Mouse (Mus musculus) liver, embryonic 15.5 days (tissue): ENCODE data around the gene Olfr223. TPM values are rescaled to one million over a fixed set of nuclear protein-coding genes. Genes with fewer than 3 reads are reported as not detected.

Experiments used
- ATAC-seq: fragments of 200-750 bp; cut with Nextera tagmentation; 2 replicates; pipeline ENCODE4 v1.8.0; 2017; ENCODE audit warnings: moderate number of reproducible peaks, mild to moderate bottlenecking, moderate library complexity; ENCODE audit not compliant: insufficient read depth
- H3K27ac ChIP-seq: fragments of 300-500 bp; sonication (generic); replicated peaks from 2 replicates; pipeline ENCODE4 v1.5.1; 2015; ENCODE audit warnings: mild to moderate bottlenecking, inconsistent platforms
- H3K27me3 ChIP-seq: fragments of 300-500 bp; sonication (generic); 2 replicates; pipeline ENCODE4 v1.6.1; 2015; ENCODE audit warnings: mild to moderate bottlenecking, inconsistent platforms
- H3K36me3 ChIP-seq: fragments of 300-500 bp; sonication (generic); replicated peaks from 2 replicates; pipeline ENCODE4 v1.6.1; 2015; ENCODE audit warnings: moderate library complexity, mild to moderate bottlenecking, inconsistent platforms
- H3K4me1 ChIP-seq: fragments of 300-500 bp; sonication (generic); replicated peaks from 2 replicates; pipeline ENCODE4 v1.6.1; 2015; ENCODE audit warnings: inconsistent platforms
- H3K4me2 ChIP-seq: fragments of 300-500 bp; sonication (generic); 2 replicates; pipeline ENCODE4 v1.6.1; 2015; ENCODE audit warnings: moderate library complexity, mild to moderate bottlenecking, inconsistent platforms
- H3K4me3 ChIP-seq: fragments of 300-500 bp; sonication (generic); replicated peaks from 2 replicates; pipeline ENCODE4 v1.5.1; 2015; ENCODE audit warnings: mild to moderate bottlenecking, inconsistent platforms
- H3K9ac ChIP-seq: fragments of 300-500 bp; sonication (generic); 2 replicates; pipeline ENCODE4 v1.6.1; 2015; ENCODE audit warnings: moderate library complexity, mild to moderate bottlenecking, inconsistent platforms
- H3K9me3 ChIP-seq: fragments of 300-500 bp; sonication (generic); replicated peaks from 2 replicates; pipeline ENCODE4 v1.6.1; 2016; ENCODE audit warnings: inconsistent platforms
- WGBS: fragments of 180-500 bp; shearing (Covaris S2); methylation state at CpG from one replicate; pipeline ENCODE4 v1.1.7; 2015; ENCODE audit warnings: mixed read lengths; ENCODE audit not compliant: insufficient replicate concordance; 5-methylcytosine and 5-hydroxymethylcytosine counted together
- polyA plus RNA-seq: library from polyadenylated mRNA; unstranded; fragments of >200 nt; fragmentation: Nextera tagmentation; extraction: Ambion mirVana; gene quantifications from 2 replicates; pipeline ENCODE4 v1.2.1, GENCODE M21; 2015

The Olfr223 gene
- not detected in 2 replicates for polyA plus RNA-seq

DNA sequence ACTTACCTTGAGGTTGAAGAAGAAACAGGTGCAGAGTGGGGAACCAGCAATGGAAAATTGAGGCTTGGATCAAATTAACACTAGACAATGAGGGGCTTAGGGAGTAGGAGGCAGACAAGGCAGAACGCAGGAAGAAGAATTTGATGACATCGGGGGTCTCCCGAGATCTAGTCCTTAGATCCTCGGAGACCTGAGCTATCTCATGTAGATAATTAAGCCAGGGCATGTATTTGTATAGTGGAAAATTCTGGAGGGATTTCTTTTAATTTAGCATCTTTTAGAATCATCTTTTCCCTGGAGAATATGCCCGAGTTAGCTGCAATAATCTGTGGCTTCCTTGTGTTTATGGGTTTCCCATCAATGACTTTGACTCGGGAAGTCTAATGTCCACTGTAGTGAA is at the start of gene Olfr223:
TSS of gene Olfr223 (minus strand) at position 101 of the 400 bp plus-strand sequence.
- WGBS = 58% methylated on average over 6 of the region's 6 CpGs
- H3K4me1 ChIP-seq = no peaks in the 10 kb centered on the region
- H3K9me3 ChIP-seq = no peaks in the 10 kb centered on the region
- no peak for ATAC-seq
- H3K4me3 ChIP-seq = no peak within 1 kb of the TSS
- H3K27ac ChIP-seq = no peak within 1 kb of the TSS
- no peaks in the 10 kb centered on the region for H3K27me3 ChIP-seq
- no peak within 1 kb of the TSS for H3K9ac ChIP-seq
- no peaks in the 10 kb centered on the region for H3K36me3 ChIP-seq
- no peak within 1 kb of the TSS for H3K4me2 ChIP-seq

DNA sequence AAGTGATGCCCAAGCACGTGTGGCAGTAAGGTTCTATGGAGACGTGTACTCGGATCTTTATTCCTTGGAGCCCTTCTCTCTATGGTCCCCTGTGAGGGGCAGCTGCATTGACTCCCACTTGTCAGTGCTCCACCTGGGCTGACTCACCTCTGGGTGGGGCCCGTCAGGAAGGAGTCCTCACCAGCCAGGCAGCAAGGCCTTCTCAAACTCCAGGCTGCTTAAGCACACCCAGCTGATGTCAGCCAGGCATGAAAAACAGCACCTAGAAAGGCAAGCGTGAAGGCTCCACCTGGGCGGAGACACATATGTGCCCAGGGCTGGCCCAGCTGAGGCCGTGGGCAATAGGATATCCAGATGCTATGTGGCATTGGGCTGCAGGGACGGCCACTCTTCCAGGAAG is 49.3 kb upstream of the Olfr223 start:
- no peak for ATAC-seq
- peaks cover 30% of the 10 kb centered on the region for H3K27me3 ChIP-seq
- no peaks in the 10 kb centered on the region for H3K36me3 ChIP-seq
- no peak overlapping the region for H3K9ac ChIP-seq
- no peaks in the 10 kb centered on the region for H3K9me3 ChIP-seq
- H3K27ac ChIP-seq = no peak overlapping the region
- no peak overlapping the region for H3K4me3 ChIP-seq
- no peak overlapping the region for H3K4me2 ChIP-seq
- no peaks in the 10 kb centered on the region for H3K4me1 ChIP-seq
- 61% methylated on average over 8 of the region's 8 CpGs for WGBS

DNA sequence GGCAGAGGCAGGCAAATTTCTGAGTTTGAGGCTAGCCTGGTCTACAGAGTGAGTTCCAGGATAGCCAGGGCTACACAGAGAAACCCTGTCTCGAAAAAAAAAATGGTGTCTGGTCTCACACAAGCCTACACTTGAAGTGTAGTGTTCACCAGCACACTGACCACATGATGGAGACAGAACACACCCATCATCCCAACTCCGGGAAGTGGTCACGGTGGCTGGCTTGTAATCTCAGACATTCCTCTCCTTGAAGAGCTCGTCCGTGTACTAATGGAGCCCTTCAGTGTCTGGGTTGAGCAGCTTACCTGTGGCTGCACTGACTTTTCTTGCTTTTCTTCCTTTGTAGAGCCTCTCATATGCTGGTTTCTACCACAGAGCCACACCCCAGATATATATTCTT is 48.1 kb upstream of the Olfr223 start:
- 56% methylated on average over 5 of the region's 5 CpGs for WGBS
- no peak overlapping the region for H3K4me2 ChIP-seq
- peaks cover 30% of the 10 kb centered on the region for H3K27me3 ChIP-seq
- ATAC-seq = no peak
- H3K27ac ChIP-seq = no peak overlapping the region
- H3K4me1 ChIP-seq = peaks cover 3% of the 10 kb centered on the region
- no peak overlapping the region for H3K9ac ChIP-seq
- H3K9me3 ChIP-seq = no peaks in the 10 kb centered on the region
- H3K36me3 ChIP-seq = no peaks in the 10 kb centered on the region
- no peak overlapping the region for H3K4me3 ChIP-seq

DNA sequence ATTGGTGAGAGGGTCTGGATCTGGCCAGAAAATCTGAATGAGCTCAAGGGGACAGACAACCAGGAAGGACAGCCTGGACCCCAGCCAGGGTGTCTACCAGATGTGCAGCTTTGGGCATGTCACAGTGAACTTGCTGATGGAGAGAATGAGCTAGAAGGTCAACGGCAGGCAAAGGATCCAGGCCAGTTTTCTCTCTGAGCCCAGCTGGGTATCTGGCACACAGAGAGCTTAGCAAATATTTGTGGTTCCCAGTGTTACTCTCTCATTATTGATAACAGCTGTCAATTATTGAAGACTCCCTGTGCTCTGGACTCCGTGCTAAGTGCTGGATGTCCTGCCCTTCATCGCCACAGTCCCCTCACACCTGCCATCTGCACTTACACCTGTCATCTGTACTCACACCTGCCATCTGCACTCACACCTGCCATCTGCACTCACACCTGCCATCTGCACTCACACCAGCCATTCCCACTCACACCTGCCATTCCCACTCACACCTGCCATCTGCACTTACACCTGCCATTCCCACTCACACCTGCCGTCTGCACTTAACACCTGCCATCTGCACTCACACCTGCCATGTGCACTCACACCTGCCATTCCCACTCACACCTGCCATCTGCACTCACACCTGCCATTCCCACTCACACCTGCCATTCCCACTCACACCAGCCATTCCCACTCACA is 47.0 kb upstream of the Olfr223 start:
- Histone ChIP-seq H3K36me3 (no peaks in the 10 kb centered on the region), H3K27me3 (peaks cover 21% of the 10 kb centered on the region; the same call in 1 of the 2 replicates), H3K4me2 (no peak overlapping the region), H3K4me1 (peaks cover 3% of the 10 kb centered on the region), H3K27ac (no peak overlapping the region), H3K9ac (no peak overlapping the region), H3K9me3 (no peaks in the 10 kb centered on the region), H3K4me3 (no peak overlapping the region)
- WGBS = 67% methylated on average over 4 of the region's 4 CpGs
- no peak for ATAC-seq

DNA sequence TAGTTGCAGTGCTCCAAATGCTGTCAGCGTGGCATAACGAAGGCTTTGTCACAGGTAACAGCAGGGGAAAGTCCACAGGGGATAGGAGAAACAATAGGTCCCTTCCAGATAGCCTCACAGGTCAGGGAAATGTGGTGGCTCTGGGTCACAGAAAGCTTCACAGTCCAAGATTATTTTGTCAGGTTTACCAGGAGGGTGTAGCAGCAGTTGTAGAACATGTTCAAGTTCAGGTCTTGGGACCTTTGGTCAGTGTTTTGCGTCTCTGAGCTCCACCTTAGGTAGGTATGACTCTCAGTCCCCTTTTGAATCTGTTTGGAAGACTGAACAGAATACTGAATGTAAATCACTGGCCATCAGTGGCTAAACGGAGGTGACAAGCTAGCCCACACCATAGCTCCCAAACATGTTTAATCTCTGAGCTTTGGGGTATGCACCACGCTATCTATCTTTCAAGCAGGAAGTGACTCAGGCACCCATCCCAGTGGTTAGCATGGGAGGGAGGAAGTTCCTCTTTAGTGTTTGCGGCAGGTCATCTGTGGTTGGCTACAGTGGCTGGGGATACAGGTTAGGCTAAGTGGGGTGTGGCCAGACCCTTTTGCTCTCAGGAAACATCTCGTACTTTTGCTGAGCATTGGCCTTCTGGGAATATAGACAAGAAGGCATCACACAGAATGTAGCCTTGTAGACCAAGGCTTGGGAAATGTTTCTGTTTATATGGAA is 43.8 kb upstream of the Olfr223 start:
- Histone ChIP-seq H3K4me3 (no peak overlapping the region), H3K4me2 (no peak overlapping the region), H3K4me1 (peaks cover 6% of the 10 kb centered on the region), H3K27me3 (0 out of 2 replicates have a peak, but pooled peaks cover 3% of the 10 kb centered on the region), H3K27ac (no peak overlapping the region), H3K36me3 (no peaks in the 10 kb centered on the region), H3K9me3 (no peaks in the 10 kb centered on the region), H3K9ac (no peak overlapping the region)
- WGBS = 29% methylated on average over 7 of the region's 7 CpGs
- no peak for ATAC-seq

DNA sequence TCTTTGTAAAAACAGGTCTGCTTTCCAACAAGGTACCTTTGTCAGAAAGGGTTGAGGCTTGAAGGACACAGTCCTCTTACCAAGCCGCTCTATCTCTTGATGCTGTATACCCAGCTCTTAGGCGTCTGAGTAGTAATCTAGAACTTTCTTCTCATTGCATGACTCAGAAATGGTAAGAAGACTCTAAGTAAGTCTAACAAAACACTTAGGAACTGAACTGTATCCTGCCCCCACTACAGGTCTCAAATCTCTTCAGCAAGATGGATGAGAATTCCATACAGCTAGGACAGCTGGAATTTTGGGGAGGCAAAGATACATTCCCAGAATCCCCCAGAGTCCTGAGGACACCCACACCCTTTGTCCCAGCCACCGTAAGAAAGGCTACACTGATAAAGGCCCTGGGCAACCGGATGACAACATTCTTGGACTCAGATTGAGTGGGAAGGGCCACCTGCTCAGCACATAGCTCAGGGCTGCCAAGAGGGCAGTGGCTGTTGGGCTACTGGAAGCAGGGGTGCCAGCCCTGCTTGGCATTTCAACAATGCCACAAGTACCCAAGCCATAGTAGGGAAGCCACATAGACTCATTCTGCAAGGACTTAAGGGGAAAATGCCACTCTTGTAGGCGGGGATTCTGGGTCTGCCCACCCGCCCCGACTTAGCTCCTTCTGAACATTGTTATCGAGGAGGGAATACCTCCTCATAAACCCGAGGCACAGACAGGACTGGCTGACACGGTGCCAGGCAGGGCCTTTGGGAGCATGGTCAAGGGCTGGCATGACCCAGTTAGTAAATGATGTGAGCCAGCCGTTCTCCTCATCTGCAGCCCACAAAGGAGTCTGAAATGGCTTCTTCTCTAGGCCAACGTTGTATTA is 43.0 kb upstream of the Olfr223 start:
- H3K27me3 ChIP-seq = 0 out of 2 replicates have a peak, but pooled peaks cover 7% of the 10 kb centered on the region
- H3K27ac ChIP-seq = no peak overlapping the region
- ATAC-seq = no peak
- H3K4me3 ChIP-seq = no peak overlapping the region
- no peaks in the 10 kb centered on the region for H3K36me3 ChIP-seq
- 62% methylated on average over 12 of the region's 12 CpGs for WGBS
- no peaks in the 10 kb centered on the region for H3K9me3 ChIP-seq
- H3K4me2 ChIP-seq = no peak overlapping the region
- peaks cover 6% of the 10 kb centered on the region for H3K4me1 ChIP-seq
- H3K9ac ChIP-seq = no peak overlapping the region

DNA sequence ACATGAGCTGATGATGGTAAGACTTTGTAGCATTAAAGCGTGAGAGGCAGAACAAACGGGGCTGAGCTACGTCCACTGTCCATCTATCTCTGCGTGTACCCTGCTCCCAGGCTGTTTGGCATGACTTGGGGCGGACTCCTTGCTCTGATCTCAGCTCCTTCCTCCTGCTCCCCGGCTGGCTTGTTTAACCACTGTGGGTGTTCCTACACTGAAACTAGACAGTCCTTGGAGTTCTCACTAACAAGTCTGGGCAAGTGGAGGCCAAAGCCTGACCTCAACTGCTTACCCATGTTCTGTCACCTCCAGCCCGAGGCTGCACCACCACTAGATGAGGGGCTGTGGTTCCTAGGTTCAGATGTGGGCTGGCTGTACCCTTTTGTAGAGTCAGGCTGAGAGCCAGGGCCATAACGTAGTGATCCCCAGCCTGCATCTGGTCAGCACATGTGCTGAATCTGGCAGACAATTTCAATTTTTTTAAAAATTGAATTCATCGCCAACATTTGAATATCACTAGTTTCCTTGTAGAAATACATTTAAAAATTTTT is 42.2 kb upstream of the Olfr223 start:
- H3K27me3 ChIP-seq = 0 out of 2 replicates have a peak, but pooled peaks cover 7% of the 10 kb centered on the region
- H3K4me3 ChIP-seq = no peak overlapping the region
- no peak overlapping the region for H3K9ac ChIP-seq
- peaks cover 6% of the 10 kb centered on the region for H3K4me1 ChIP-seq
- 63% methylated on average over 9 of the region's 9 CpGs for WGBS
- H3K36me3 ChIP-seq = no peaks in the 10 kb centered on the region
- no peaks in the 10 kb centered on the region for H3K9me3 ChIP-seq
- ATAC-seq = no peak
- no peak overlapping the region for H3K4me2 ChIP-seq
- no peak overlapping the region for H3K27ac ChIP-seq

DNA sequence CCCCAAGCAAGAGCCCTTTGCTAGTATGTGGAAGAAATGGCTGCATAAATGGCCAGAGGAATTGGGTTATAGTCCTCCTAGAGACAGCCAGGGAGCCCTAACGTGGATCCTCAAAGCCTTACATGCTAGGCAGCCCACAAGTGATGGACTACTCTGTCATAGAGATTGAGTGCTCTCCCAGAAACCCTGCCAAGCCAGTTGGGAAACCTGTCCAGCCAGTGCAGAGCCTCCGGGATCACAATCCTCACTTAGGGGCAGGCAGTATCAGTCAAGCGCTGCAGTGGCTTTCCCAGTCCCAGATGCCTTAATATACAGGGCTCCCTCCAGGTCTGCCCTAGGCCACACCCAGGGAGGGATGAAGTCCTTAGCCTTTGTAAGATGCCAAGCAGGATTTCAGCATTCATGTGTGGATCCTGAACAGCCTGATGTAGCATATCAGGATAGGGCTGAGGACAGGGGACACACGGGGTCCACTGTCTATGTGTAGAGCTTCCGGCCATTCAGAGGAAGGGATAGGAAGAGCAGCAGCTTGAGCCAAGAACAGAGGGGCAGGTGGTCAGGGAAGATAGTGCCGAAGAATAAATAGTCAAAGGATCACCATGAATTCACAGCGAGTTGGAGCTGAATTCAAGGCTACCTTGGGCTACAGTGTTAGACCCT is 41.0 kb upstream of the Olfr223 start:
- peaks cover 6% of the 10 kb centered on the region for H3K4me1 ChIP-seq
- ATAC-seq = no peak
- H3K27me3 ChIP-seq = 0 out of 2 replicates have a peak, but pooled peaks cover 7% of the 10 kb centered on the region
- no peak overlapping the region for H3K9ac ChIP-seq
- H3K36me3 ChIP-seq = no peaks in the 10 kb centered on the region
- H3K4me2 ChIP-seq = no peak overlapping the region
- no peak overlapping the region for H3K27ac ChIP-seq
- 59% methylated on average over 7 of the region's 7 CpGs for WGBS
- no peak overlapping the region for H3K4me3 ChIP-seq
- H3K9me3 ChIP-seq = no peaks in the 10 kb centered on the region

DNA sequence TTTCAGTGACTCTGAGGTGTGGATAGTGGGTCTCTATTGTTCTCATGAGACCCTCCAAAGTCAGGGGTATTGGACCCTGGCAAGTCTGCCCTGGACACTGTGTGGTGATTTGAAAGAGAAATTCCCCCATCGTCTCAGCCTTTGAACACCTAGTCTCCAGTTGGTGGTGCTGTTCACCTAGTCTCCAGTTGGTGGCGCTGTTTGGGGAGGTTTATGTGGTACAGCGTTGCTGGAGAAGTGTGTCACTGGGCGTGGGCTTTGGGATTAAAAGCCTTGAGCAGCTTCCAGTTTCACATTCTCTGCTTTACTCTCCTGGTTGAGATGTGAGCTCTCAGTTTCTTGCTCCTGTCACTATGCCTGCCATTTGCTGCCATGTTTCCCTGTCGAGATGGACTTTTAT is 39.9 kb upstream of the Olfr223 start:
- no peaks in the 10 kb centered on the region for H3K9me3 ChIP-seq
- no peak for ATAC-seq
- H3K4me2 ChIP-seq = no peak overlapping the region
- H3K4me1 ChIP-seq = peaks cover 6% of the 10 kb centered on the region
- H3K36me3 ChIP-seq = no peaks in the 10 kb centered on the region
- H3K27ac ChIP-seq = no peak overlapping the region
- no peak overlapping the region for H3K4me3 ChIP-seq
- WGBS = 18% methylated on average over 5 of the region's 5 CpGs
- no peak overlapping the region for H3K9ac ChIP-seq
- 0 out of 2 replicates have a peak, but pooled peaks cover 4% of the 10 kb centered on the region for H3K27me3 ChIP-seq

DNA sequence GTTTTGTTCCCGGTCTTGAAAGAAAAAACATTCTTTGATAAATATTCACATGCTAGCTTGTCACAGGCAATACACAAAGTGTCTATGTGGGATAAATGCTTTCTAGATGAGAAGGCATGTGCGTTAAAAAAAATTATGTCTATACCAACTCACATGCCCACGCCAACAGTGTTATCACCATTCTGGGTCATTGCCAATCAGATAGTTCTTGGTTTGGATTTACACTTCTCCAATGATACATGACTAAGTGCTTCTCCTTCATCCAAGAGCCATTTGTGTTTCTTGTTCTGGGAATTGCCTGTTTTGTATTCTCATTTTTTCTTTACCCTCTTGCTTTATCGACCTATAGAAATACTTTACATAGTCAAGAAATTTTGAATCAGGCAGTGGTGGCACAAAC is 38.9 kb upstream of the Olfr223 start:
- 60% methylated on average over 4 of the region's 4 CpGs for WGBS
- Histone ChIP-seq H3K9ac (no peak overlapping the region), H3K27me3 (0 out of 2 replicates have a peak, but pooled peaks cover 4% of the 10 kb centered on the region), H3K4me2 (no peak overlapping the region), H3K4me1 (peaks cover 5% of the 10 kb centered on the region), H3K9me3 (no peaks in the 10 kb centered on the region), H3K27ac (no peak overlapping the region), H3K36me3 (no peaks in the 10 kb centered on the region), H3K4me3 (no peak overlapping the region)
- ATAC-seq = no peak
